Mouse (Mus musculus) cerebellum, adult 2 months (tissue): ENCODE measurements around the gene Tgfbr3.

ENCODE experiments used
- CTCF ChIP-seq: fragments of 200-500 bp; IDR thresholded peaks from 2 replicates; pipeline ENCODE4 v1.5.1; 2011; ENCODE audit warnings: low read depth, mild to moderate bottlenecking, control low read depth, low read length, moderate library complexity, borderline replicate concordance; ENCODE audit not compliant: insufficient read depth
- POLR2A ChIP-seq: fragments of 200-500 bp; IDR thresholded peaks from 2 replicates; pipeline ENCODE4 v1.6.1; 2011; ENCODE audit warnings: low read length, control low read depth, borderline replicate concordance; ENCODE audit not compliant: insufficient read depth

DNA sequence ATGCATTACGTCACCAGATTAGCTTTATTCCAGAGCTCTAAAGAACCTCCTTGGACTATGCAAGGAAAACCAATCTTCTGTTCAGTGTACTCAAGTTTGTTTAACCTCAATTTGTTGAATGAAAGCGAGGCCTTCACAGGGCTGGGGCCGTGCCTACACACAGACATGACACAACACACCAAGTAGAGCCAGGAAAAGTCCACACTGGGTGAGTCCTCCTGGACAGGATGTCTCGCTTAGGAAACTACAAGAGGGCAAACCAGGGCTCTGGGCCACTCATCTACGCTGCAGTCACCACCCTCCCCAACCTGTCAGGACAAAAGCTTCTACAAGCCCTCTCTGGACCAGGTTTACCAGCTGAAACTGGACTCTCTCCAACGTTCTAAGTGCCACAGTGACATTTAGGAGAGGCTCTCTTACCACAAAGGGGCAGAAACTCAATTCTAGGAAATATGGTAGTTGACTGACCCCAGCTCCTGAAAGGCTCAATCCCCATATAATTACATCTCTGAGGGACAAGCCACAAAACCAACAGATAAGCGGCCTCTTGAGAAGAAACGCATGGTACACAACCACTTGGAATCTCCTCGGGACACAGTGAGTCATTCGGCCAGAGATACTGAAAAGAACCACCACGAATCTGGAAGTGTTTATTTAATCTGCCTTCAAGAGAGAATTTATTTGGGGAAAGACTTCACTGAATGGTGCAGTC, 122.6 kb downstream of the Tgfbr3 start:
- no peak for TF ChIP-seq POLR2A
- no peak for TF ChIP-seq CTCF
